Mouse (Mus musculus) granulocyte monocyte progenitor cell, adult 5-6 weeks (primary cell): ENCODE results near the gene Cers1. TPM values are rescaled to one million over a fixed set of nuclear protein-coding genes. Genes with fewer than 3 reads are reported as not detected.

Experiments used
- ATAC-seq: replicated peaks from 2 replicates; pipeline ENCODE4 v1.8.0; 2016; ENCODE audit warnings: mild to moderate bottlenecking, moderate TSS enrichment, inconsistent platforms; ENCODE audit not compliant: poor library complexity, severe bottlenecking
- total RNA-seq, 2 experiments: library from RNA; stranded (forward) in 1 of 2; stranded (reverse) in 1 of 2; fragments of 200-712, 200-1000 nt in 1 of 2; fragments of >200 nt in 1 of 2; fragmentation: Nextera tagmentation in 1 of 2; gene quantifications; 2 replicates each; pipeline ENCODE4 v1.2.3; 2014 to 2017

The Cers1 gene
- total RNA-seq (2014; fragmentation: Nextera tagmentation) (not detected in 2 replicates), total RNA-seq (2017) (not detected in 2 replicates)

DNA sequence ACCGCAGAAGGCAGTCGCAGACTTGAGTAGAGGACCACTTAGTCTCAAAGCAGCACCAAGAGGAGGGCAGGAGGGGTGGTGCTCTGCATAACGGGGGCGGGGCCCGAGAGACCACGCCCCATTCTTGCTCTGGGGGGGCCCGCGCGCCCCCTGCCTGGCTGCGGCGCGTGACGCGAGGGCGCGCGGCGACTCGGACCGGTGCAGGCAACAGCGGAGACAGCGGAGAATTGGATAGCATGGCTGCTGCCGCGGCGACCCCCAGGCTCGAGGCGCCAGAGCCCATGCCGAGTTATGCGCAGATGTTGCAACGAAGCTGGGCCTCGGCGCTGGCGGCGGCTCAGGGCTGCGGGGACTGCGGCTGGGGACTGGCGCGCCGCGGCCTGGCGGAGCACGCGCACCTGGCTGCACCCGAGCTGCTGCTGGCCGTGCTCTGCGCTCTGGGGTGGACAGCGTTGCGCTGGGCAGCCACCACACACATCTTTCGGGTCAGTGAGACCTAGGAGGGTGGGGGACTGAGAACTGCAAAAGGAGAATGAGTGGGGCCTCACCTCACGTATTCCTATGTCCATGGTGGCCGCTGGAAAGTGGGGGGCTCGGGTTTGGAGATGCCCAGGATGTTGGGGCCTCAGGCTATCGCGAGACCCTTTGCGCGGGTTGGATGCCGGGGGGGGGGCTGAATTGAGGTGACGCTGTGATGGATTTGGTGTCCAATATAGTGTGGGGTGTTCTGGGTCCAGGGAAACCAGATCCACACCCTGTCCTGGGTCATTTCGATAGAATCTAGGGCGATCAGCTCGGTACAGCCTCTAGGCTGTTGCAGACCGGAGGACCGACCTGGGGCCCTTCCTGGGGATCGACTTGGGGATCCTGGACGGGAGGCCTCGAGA is at the start of gene Cers1:
TSS of gene Cers1 (plus strand) at position 152 of the 887 bp plus-strand sequence.
- ATAC-seq: peak; percentile 57

DNA sequence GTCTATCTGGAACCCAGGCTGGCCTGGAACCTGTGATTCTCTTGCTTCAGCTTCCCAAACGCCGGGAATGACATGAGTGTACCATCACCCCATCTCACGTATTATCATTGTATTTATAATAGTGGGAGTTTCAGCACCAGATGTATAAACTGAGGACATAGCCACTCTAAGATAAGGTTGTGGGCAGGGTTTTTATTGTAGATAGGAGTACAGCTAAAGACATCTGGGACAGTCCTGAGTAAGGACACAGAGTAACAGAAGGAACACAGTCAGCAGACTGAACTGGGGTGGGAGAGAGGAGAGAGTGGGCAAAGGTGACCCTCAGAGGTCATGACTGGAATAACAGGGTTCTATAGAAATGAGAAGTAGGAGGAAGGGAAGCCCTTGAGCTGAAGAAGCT is 47.9 kb upstream of the Cers1 start:
- peak; percentile 20; the same call in 1 of the 2 replicates for ATAC-seq

DNA sequence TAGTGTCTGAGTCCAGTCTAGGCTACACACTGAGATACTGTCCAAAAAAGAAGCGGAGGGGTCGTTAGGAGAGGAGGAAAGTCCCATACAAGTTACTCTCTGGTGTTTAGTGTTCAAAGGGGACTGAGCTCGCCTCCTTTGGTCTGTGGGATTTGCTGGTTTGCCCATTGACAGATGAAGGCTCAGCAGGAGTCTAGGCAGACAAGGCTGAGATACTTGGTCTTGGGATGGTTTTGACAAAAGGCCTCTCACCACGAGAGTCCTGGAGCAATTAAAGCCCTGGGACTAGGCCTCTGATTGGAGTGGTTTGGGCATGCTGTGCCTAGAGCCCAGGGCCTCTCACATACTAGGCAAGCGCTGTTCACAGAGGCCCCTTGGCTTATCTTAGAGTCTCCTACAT is 47.3 kb upstream of the Cers1 start:
- ATAC-seq: no peak

DNA sequence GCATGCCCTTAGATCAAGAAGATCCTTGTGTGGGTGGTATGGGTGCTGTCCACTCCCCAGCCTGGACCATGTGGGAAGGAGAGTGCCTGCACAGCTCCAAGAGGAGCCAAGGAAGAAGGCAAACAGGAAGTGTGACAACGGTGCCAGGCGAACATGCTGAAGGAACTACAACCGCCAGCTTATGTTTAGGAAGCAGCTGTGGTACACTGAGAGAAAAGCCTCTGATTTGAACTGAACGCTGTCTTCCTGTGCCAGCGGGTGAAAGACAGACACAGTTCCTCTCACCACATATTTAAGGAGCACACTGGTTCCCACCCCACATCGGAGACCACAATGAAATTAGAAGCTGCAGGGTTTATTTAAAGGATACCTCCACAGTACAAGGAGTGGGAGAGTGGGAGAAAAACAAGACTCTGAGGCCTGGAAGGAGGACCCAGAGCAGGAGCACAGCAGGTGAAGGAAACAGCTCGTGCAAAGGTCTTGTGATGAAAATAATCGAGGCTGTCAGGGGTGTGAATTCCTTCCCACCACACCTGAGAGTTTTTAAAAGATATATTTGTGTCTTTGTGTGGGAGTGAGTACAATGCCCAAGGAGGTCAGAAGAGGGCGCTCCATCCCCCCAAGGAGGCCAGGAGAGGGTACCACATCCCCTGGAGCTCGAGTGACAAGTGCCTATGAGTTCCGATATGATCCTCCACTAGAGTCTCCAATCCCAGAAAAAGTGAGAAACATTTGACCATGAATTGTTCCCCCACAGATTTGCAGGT is 46.6 kb upstream of the Cers1 start:
- ATAC-seq: peak; percentile 57

DNA sequence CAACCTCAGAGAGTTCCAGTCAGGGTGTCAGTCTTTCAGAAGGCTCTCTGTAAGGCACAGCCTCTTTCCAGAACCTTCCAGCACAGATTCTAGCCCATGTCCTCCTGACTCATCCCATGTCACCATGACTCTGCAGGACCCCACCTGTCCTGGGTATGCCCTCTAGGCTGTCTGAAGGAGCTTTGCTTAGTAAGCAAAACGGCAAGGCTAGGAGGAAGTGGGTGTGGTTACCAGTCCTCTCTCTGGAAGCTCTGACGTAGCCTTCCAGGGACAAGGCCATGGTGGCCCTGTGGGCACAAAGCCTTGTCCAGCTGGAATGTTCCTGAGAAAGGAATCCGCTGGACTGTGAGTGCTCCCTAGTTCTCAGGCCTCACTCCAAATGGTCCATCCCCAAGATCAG is 42.6 kb upstream of the Cers1 start:
- peak; percentile 59 for ATAC-seq

DNA sequence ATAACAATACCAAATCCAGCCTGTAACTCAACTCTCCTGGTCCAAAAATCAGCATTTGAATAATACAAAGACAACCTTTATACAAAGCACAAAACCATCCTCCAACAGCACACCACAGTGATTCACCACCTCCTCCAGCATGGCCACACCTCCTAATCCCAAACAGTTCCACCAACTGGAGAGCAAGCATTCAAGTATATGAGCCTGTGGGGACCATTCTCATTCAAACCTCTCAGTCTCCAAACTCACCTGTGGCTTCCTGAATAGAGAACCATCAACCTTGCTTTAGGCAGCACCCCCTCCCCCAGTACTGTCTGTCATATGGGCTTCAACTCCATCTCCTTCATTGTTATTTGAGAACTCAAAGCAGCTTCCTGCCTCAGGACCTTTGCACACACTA is 41.2 kb upstream of the Cers1 start:
- ATAC-seq: no peak

DNA sequence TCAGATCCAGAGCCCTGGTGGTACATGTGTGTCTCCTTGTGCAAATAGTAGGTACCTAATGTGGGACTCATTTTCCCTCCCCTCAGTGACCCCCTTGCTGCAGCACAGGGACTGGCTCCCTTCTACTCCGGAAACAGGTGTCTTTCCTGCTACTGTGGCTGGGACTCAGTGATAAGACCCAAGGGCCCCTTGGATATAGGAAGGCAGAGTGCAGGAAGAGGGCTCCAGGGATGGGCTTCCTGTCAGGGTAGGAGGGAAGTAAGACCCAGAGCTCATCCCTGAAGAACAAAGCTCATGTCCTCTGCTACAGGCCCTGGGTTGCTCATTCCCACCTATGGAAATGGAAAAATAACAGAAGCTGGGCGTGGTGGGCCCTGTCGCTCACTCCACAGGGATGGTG is 39.1 kb upstream of the Cers1 start:
- peak; percentile 40 for ATAC-seq

DNA sequence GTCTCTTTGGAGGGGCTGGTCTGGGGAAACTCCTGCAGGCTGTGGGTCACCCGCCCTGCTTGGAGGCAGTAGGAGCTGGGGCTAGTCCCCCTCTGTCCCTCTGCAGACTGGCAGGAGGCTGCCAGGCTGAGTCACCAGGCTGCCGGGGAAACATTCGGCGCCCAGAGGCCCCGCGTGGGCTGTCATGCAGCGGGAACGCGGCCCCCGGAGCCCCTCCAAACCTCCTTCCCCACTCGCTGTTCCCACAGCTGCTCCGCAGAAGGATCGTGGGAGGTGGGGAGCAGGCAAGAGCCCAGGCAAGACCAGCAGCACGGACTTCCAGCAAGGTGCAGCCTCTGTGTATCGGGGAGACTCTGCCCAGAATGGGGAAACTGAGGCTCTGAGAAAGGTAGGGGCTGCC is 37.4 kb upstream of the Cers1 start:
- peak; percentile 7; the same call in 1 of the 2 replicates for ATAC-seq

DNA sequence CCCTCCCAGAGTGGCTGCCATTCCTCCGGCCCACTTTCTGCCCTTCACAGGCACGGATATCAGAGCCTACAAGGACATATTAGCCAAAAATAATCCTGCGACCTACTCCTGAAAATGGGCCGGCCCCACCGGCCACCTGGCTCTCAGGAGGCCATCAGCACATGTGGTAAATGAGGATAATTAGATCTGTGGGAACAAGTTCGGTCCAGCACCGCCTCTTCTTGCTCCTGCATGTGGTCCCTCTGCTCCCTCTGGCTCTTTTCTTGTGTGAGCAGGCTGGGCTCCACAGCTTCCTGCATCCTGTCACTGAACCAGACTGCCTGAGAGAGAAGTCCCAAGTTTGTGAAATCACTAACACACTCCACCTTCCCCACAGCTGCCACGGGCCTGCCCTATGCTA is 36.3 kb upstream of the Cers1 start:
- peak; percentile 10 for ATAC-seq

DNA sequence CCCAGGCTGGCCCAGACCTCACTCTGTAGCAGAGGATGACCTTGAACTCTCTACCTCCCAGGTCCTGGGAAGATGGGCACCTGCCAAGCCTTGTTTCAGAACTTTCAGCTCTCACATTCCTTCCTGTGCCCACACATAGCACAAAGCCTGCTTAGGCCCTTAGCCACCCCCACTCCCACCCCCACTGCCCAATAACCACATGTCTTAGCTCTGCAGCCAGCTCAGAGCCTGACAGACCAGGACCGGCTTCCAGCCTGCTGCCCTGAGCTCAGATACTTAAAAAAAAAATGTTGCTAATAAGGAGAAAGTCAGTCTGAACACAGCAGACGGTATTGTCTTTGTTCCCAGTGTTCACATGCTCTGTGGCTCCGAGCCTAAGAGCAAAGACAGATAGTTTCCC is 34.6 kb upstream of the Cers1 start:
- ATAC-seq: no peak

DNA sequence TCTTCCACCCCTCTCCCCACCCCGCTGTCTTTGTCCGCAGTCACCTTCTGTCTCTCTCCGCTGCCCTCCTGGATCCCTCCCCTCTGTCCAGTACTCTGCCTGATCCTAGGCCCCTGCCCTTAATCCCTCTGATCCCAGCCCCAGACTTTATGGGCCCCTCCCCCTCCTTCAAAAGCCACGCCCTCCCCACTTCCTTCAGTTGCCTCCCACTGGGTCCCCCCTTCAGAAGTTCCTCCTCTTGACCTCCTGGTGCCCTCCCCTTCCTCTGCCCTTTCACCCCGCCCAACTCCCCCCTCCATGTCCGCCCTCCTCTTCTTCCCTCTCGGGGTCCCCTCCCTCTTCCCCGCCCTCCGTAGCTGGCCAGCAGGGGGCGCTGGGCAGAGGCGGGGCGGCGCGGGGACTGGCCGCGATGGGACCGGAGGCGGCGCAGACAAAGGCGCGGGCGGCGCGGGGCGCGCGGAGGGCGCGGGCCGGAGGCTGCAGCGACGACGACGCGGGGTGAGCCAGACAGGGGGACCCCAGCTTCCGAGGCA is 32.9 kb upstream of the Cers1 start, which contains the start of gene Homer3:
TSS of gene Homer3 (plus strand) at position 225 of the 533 bp plus-strand sequence.
- peak; percentile 94 for ATAC-seq

DNA sequence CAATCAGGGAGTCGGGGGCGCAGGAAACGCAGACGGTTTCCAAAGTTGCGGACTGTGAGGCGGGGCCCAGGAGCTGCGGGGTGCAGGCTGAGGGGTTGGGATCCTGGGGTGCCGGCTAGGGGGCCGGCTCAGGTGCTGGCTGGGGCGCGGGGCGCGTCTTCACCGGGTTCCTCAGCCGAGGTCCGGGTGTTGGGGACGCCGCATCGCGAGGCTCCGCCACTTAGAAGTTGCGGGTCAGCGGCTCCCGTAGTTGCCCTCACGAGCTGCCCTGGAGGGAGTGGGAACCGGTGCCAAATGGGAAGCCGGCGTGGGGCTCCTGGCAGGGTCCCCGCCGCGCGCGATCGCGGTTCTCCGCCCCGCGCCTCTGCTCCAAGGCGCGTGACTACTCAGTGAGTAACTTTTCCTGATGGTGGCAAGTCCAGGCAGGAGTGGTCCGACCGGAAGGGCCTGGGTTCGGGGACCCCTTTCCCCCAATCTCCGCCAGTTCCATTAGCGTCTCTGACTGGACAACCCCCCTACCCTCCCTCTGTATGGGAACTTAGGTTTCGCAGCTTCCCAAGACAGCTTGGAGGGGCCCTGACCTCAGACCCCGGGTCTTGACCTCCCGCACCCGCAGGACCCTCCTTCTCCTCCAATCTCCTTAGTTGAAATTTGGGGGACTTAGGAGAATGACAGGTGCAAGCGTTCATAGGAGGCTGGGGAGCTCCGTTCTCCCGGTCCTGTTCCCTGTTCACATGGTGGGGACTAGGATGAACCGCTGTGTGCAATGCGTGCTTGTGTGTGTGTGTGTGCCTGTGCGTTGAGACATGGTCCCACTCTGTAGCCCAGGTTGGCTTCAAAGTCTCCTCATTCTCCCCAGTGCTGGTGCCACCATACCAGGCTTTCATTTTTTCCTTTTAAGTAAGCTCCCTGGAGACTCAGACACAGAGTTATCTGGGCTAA is 32.2 kb upstream of the Cers1 start:
- ATAC-seq: 0 out of 2 replicates have a peak, but pooled peaks have one; percentile 2

DNA sequence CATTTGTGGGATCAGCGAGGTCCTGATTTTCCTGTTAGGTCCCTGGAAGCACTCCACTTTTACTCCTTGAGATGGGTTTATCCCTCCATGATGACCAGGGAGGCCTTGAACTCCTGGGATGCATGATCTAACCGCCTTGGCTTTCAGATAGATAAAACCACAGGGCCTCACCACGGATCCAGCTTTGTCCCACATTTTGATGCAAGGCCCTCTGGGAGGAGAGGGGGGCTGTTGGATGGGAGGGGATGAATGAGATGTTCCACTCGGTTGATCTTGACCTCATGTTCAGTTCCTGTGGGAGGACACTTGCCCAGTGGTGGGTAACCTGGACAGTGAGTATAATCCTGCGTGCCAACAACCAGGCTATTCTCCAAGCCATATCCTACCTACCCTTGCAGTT is 31.2 kb upstream of the Cers1 start:
- no peak for ATAC-seq

DNA sequence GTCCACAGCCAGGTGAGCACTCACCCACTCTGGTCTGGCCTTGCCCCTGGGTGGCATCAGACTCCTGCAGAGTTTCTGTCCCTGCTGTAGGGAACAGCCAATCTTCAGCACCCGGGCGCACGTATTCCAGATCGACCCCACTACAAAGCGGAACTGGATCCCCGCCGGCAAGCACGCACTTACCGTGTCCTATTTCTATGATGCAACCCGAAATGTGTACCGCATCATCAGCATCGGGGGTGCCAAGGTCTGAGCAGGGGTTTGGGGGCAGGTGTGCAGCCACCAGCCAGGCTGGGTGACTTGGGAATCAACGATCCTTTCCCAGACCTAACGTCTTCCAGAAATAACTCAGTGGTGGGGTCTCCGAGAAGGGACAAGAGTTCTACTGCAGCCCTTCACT is 30.3 kb upstream of the Cers1 start:
- no peak for ATAC-seq

DNA sequence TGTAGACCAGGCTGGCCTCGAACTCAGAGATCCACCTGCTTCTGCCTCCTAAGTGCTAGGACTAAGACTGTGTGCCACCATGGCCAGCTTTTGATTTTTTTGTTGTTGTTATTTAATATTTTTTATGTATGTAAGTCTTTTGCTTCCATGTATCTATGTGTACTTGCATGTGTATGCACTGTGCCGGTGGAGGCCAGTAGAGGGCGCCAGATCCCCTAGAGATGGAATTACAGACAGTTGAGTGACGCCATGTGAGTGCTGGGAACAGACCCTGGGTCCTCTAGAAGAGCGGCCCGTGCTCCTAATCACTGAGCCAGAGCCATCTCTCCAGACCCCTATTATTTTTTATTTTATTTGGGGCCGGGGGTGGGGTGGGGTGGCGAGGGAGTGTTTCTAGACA is 28.8 kb upstream of the Cers1 start:
- no peak for ATAC-seq

DNA sequence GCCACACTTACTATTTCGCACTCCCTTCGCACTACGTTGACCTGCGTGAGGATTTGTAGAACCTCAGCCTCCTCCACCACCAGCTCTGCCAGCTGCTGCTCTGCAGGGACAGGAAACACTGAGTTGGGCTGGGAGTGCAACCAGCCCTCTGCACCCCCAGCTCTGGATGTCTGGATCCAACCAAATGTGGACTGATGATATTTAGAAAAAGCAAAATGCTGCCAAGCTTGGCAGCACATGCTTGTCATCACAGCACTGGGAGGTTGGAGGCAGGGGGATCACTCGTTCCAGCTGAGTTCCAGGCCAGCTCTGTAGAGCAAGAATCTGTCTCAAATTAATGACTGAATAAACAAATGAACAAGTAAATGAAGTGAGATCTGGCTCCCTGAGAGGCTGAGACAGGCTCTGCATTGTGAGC is 21.6 kb upstream of the Cers1 start:
- no peak for ATAC-seq

DNA sequence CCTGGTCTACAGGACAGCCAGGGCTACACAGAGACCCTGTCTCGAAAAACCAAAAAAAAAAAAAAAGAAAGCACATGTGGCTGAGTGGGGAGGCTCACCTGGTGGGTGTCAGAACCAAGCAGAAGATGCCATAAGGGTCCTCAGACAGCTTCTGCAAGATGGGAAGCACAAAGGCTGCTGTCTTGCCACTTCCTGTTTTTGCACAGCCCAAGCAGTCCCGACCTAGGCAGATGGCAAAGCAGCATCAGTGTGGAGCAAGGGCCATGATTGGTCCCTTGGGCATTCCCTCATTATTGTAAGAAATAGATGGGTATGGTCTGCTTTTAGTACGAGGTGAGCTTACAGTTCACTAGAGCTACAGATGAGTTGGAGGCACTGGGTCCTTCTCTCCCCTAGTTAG is 14.7 kb upstream of the Cers1 start:
- ATAC-seq: peak; percentile 57

DNA sequence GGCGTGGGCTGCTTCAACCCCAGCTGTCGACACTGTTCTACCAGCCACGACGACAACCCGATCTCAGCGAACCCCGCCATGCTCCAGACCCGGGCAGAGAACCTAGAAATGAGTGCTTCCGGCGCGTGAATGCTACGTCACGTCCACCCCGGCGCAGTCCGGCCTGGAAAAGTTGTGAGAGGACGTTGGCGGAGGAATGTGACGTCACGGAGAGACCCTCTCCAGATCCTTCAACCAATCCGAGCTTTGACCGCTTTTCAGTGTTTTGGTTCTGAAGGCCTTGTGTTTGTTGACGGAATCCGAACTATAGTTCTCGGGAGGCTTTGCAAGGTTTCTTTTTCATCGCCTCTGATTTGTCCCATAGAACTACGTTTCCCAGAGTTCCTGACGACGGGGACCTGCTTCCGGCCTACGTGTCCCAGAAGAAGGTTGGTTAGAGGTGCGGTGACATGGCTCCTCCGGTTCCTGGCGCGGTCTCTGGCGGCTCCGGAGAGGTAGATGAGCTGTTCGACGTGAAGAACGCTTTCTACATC is 13.2 kb upstream of the Cers1 start, which contains the start of the genes Ddx49 and Cope:
TSS of gene Ddx49 (minus strand) at position 132 of the 533 bp plus-strand sequence.
TSS of gene Cope (plus strand) at position 161 of the 533 bp plus-strand sequence.
- ATAC-seq: peak; percentile 89

DNA sequence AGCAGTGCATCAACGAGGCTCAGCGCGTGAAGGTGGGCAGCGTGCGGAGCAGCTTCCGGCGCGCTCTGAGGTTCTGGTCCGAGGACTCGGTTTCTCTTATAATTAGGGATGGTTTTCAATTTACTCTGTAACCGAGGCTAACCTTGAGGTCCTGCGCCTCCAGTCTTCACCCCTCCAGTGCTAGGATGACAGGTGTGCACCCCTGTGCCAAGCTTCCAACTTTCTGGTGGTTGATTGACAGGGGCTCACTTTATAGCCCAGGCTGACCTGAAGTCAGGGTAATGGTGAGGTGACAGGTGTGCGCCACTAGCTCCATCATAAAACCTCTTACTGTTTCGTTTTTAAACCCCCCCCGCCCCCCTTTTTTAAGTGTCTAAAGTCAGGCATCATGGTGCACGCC is 12.7 kb upstream of the Cers1 start:
- ATAC-seq: no peak
